Mouse (Mus musculus): Measurements from ENCODE around the gene Apol11b. TPM values are rescaled to one million over a fixed set of nuclear protein-coding genes. Genes with fewer than 3 reads are reported as not detected.

Gene Apol11b
- polyA plus RNA-seq, 1 experiment = 0.02 TPM

GRCm38 (mm10) chr15:77624710-77625109, 18.4 kb downstream of the Apol11b start:
- Histone ChIP-seq H3K79me2 (ENCODE audit: control insufficient read depth, insufficient read depth) (no peaks in the 10 kb centered on the region), H3K36me3 (ENCODE audit: control insufficient read depth, insufficient read depth) (no peaks in the 10 kb centered on the region), H3K27me3 (ENCODE audit: control insufficient read depth, insufficient read depth, insufficient read length) (peaks cover 21% of the 10 kb centered on the region), H3ac (ENCODE audit: control insufficient read depth, insufficient read length) (no peak overlapping the region), H3K4me3 (no peak overlapping the region), H3K4me2 (ENCODE audit: low read depth) (no peak overlapping the region)
- TF ChIP-seq SRF (IDR thresholded peaks at IDR 0.05; ENCODE audit: control insufficient read depth, insufficient read length, low read depth) = no peak
- no peak for TF ChIP-seq TCF3 (IDR thresholded peaks at IDR 0.05; ENCODE audit: insufficient read length, low read depth)
- TF ChIP-seq CEBPB (IDR thresholded peaks at IDR 0.05; ENCODE audit: insufficient read depth, poor library complexity, severe bottlenecking) = no peak

GRCm38 (mm10) chr15:77606069-77606468, 37.0 kb downstream of the Apol11b start:
- Histone ChIP-seq H3K4me3 (no peak overlapping the region), H3K4me2 (ENCODE audit: low read depth) (no peak overlapping the region), H3K79me2 (ENCODE audit: control insufficient read depth, insufficient read depth) (no peaks in the 10 kb centered on the region), H3ac (ENCODE audit: control insufficient read depth, insufficient read length) (no peak overlapping the region), H3K36me3 (ENCODE audit: control insufficient read depth, insufficient read depth) (no peaks in the 10 kb centered on the region), H3K27me3 (ENCODE audit: control insufficient read depth, insufficient read depth, insufficient read length) (peaks cover 5% of the 10 kb centered on the region)
- TF ChIP-seq POLR2A (IDR thresholded peaks at IDR 0.05; ENCODE audit: insufficient read length, low read depth) = no peak
- TF ChIP-seq POLR2AphosphoS2 (IDR thresholded peaks at IDR 0.05; ENCODE audit: insufficient read length, low read depth) = no peak
- no peak for TF ChIP-seq CEBPB (IDR thresholded peaks at IDR 0.05; ENCODE audit: insufficient read depth, poor library complexity, severe bottlenecking)
- no peak for TF ChIP-seq E2F4 (IDR thresholded peaks at IDR 0.05; ENCODE audit: insufficient read depth)
- TF ChIP-seq TCF12 (IDR thresholded peaks at IDR 0.05; ENCODE audit: insufficient read depth, poor library complexity, severe bottlenecking) = no peak
- no peak for TF ChIP-seq REST (IDR thresholded peaks at IDR 0.05; ENCODE audit: insufficient read depth, insufficient read length)
- TF ChIP-seq MYOD1 (IDR thresholded peaks at IDR 0.05; ENCODE audit: control insufficient read depth in 1 of 3, insufficient read length in 2 of 3, low read depth in 2 of 3) = no peak
- TF ChIP-seq SRF (IDR thresholded peaks at IDR 0.05; ENCODE audit: control insufficient read depth, insufficient read length, low read depth) = no peak
- no peak for TF ChIP-seq USF1 (IDR thresholded peaks at IDR 0.05; ENCODE audit: low read depth)
- no peak for TF ChIP-seq MYOG (IDR thresholded peaks at IDR 0.05; ENCODE audit: control insufficient read depth in 1 of 3, insufficient read depth in 1 of 3, insufficient read length in 2 of 3, low read depth in 2 of 3)
- no peak for TF ChIP-seq MAX (IDR thresholded peaks at IDR 0.05; ENCODE audit: low read depth)

GRCm38 (mm10) chr15:77598958-77599357, 44.1 kb downstream of the Apol11b start, which contains the start of gene Gm36245:
TSS of gene Gm36245 (plus strand) at chr15:77599258.
- no peak for TF ChIP-seq POLR2AphosphoS2 (IDR thresholded peaks at IDR 0.05; ENCODE audit: insufficient read length, low read depth)
- Histone ChIP-seq H3K4me3 (no peak within 1 kb of the TSS), H3K4me2 (ENCODE audit: low read depth) (no peak within 1 kb of the TSS), H3K36me3 (ENCODE audit: control insufficient read depth, insufficient read depth) (no peaks in the 10 kb centered on the region), H3K27me3 (ENCODE audit: control insufficient read depth, insufficient read depth, insufficient read length) (no peaks in the 10 kb centered on the region), H3K79me2 (ENCODE audit: control insufficient read depth, insufficient read depth) (no peaks in the 10 kb centered on the region), H3ac (ENCODE audit: control insufficient read depth, insufficient read length) (no peak within 1 kb of the TSS)

- no peak for TF ChIP-seq REST (IDR thresholded peaks at IDR 0.05; ENCODE audit: insufficient read depth, insufficient read length)
- TF ChIP-seq SRF (IDR thresholded peaks at IDR 0.05; ENCODE audit: control insufficient read depth, insufficient read length, low read depth) = no peak
- Histone ChIP-seq H3K27me3 (ENCODE audit: control insufficient read depth, insufficient read depth, insufficient read length) (no peaks in the 10 kb centered on the region), H3ac (ENCODE audit: control insufficient read depth, insufficient read length) (no peak overlapping the region), H3K4me2 (ENCODE audit: low read depth) (no peak overlapping the region), H3K36me3 (ENCODE audit: control insufficient read depth, insufficient read depth) (no peaks in the 10 kb centered on the region), H3K4me3 (no peak overlapping the region), H3K79me2 (ENCODE audit: control insufficient read depth, insufficient read depth) (no peaks in the 10 kb centered on the region)
Observed at GRCm38 (mm10) chr15:77598429-77598828, 44.7 kb downstream of the Apol11b start.

- no peak within 1 kb of the TSS for H3ac ChIP-seq (ENCODE audit: control insufficient read depth, insufficient read length)
- H3K4me2 ChIP-seq (ENCODE audit: low read depth) = peak within 1 kb of the TSS; percentile 100
- H3K4me3 ChIP-seq = peak within 1 kb of the TSS; percentile 23
- H3K36me3 ChIP-seq (ENCODE audit: control insufficient read depth, insufficient read depth) = no peaks in the 10 kb centered on the region
- H3K79me2 ChIP-seq (ENCODE audit: control insufficient read depth, insufficient read depth) = no peaks in the 10 kb centered on the region
- H3K27me3 ChIP-seq (ENCODE audit: control insufficient read depth, insufficient read depth, insufficient read length) = no peaks in the 10 kb centered on the region
- TF ChIP-seq MAX (IDR thresholded peaks at IDR 0.05; ENCODE audit: low read depth) = no peak
- TF ChIP-seq SRF (IDR thresholded peaks at IDR 0.05; ENCODE audit: control insufficient read depth, insufficient read length, low read depth) = peak; percentile 78
Observed at GRCm38 (mm10) chr15:77595961-77596360, 47.1 kb downstream of the Apol11b start, which contains the start of gene Apol10b. TSS of gene Apol10b (minus strand) at chr15:77596125.

- Histone ChIP-seq H3K36me3 (ENCODE audit: control insufficient read depth, insufficient read depth) (no peaks in the 10 kb centered on the region), H3K4me3 (no peak overlapping the region), H3ac (ENCODE audit: control insufficient read depth, insufficient read length) (no peak overlapping the region), H3K79me2 (ENCODE audit: control insufficient read depth, insufficient read depth) (no peaks in the 10 kb centered on the region), H3K27me3 (ENCODE audit: control insufficient read depth, insufficient read depth, insufficient read length) (no peaks in the 10 kb centered on the region), H3K4me2 (ENCODE audit: low read depth) (no peak overlapping the region)
- TF ChIP-seq MYOG (IDR thresholded peaks at IDR 0.05; ENCODE audit: control insufficient read depth in 1 of 3, insufficient read depth in 1 of 3, insufficient read length in 2 of 3, low read depth in 2 of 3) (no peak), E2F4 (IDR thresholded peaks at IDR 0.05; ENCODE audit: insufficient read depth) (no peak), POLR2AphosphoS2 (IDR thresholded peaks at IDR 0.05; ENCODE audit: insufficient read length, low read depth) (no peak)
Observed at GRCm38 (mm10) chr15:77593557-77593956, 49.5 kb downstream of the Apol11b start.

All from myocyte (in vitro differentiated cells).